Mouse (Mus musculus) brain, embryonic 14.5 days (tissue): Measurements from ENCODE around the gene Elmo1. TPM values are rescaled to one million over a fixed set of nuclear protein-coding genes. Genes with fewer than 3 reads are reported as not detected.

Experiments
- DNase-seq: peaks from one replicate; pipeline ENCODE4 v3.0.0-alpha.2; 2011; ENCODE audit warnings: low read depth
- CTCF ChIP-seq: fragments of 200-500 bp; IDR thresholded peaks from 2 replicates; pipeline ENCODE4 v1.5.1; 2012; ENCODE audit warnings: inconsistent platforms, mild to moderate bottlenecking, moderate library complexity, borderline replicate concordance; ENCODE audit not compliant: insufficient read depth, insufficient read length; ENCODE audit errors: extremely low read depth
- POLR2A ChIP-seq: fragments of 200-500 bp; IDR thresholded peaks from 2 replicates; pipeline ENCODE4 v1.6.1; 2012; ENCODE audit warnings: mild to moderate bottlenecking, inconsistent platforms, borderline replicate concordance; ENCODE audit not compliant: poor library complexity, insufficient read depth, insufficient read length, severe bottlenecking; ENCODE audit errors: extremely low read depth
- polyA plus RNA-seq: library from polyadenylated mRNA; depleted of rRNA; stranded (reverse); fragments of >200 nt; gene quantifications from 2 replicates; pipeline ENCODE4 v1.2.3, GENCODE M21; 2012

Gene Elmo1
- polyA plus RNA-seq, 1 experiment, result 46.9 TPM

DNA sequence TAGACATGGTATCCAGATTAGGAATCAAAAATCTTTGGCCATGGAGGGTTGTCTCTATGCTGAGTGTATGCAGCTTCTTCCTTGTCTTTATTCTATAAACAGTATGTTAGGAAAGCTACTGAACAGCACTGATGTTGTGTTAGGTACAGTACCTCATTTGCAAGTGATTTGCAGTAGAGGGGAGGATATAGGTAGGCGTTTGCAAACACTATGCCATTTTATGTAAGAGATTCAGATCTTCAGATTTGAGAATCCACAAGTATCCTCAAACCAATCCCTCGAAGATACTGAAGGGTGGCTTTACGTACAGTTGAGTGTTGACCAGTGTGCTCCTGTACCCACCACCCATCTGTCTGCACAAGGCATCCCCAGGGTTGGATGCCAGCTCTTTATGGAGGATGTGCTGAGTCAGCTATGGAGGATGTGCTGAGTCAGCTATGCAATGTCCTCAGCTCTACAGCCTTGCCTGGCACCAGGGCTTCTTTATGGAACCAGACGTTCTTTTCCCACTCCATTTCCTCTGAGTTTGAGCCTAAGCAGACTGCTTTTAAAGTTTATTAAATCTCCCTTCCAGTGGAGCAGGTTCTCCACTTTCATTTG, 465.6 kb downstream of the Elmo1 start:
- DNase-seq, result no peak
- TF ChIP-seq CTCF (no peak), POLR2A (no peak)

DNA sequence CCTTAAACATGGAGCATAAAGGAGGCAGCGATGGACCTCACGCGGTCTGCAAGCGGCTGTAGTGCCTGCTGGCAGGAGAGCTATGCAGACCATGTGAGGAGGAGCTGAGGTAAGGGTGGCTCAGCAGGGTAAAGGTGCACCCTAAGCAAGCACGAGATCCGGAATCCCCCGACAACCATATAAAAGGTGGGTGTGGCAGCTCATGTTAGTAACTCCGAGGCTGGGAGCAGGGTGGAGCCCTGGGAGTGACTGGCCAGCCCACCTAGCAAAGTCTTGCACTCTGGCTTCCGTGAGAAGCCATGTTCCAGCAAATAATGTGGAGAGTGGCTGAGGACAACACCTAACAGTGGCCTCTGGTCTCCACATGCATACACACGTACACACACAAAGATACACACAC, 466.3 kb downstream of the Elmo1 start:
- TF ChIP-seq CTCF (no peak), POLR2A (no peak)
- no peak for DNase-seq

DNA sequence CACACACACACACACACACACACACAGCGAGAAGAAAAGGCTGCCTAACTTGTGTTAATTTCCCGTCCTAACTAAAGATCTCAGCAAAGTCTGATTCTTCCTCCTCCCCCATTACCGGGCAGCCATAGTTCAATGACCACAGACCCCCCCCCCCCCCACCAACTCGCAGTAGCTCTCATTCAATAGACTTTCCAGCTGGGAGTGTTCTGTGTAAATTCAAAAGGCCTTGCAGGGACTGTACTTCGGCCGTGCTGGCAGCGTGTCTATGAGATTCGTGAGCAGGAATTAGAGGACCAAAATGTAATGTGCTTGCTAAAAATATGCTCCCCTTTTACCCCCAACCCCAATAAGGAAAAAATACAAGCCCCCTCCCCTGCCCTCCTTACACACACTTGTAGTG, 466.8 kb downstream of the Elmo1 start:
- peak; percentile 55 for DNase-seq
- TF ChIP-seq CTCF (no peak), POLR2A (no peak)

DNA sequence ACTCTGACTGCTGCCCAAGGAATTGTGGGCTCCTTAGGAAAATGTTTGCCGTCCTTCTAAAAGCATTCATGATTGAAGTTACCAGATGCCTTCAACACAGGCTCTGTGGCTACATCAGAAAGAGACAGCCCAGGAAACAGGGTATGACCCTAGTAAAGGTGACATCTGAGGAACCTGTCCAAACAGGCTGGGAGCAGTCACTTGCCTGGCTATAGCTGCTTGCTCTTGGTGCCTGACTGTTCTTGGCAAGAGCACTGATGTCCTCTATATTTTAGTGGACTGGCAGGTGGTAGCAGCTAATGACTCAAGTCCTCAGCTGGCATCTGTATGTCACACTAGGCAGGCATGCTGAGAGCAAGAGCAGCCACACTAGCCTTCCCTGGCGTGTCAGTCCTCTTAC, 468.0 kb downstream of the Elmo1 start:
- DNase-seq, result no peak
- TF ChIP-seq CTCF, result no peak
- TF ChIP-seq POLR2A, result no peak

DNA sequence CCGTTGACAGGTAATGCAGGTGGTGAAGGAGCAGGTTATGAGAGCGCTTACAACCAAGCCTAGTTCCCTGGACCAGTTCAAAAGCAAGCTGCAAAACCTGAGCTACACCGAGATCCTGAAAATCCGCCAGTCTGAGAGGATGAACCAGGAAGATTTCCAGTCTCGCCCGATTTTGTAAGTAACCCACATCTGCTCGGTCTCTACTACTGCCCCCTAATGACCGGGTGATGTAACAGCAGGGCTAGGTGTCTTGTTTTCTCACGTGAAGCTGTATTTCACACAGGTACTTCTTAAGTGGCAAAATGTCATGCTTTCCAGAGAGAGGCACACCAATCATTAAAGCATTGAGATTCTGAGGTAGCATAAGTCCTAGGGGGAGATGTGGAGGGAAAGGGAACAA, 474.0 kb downstream of the Elmo1 start:
- no peak for DNase-seq
- peak; percentile 35; the same call in 1 of the 2 replicates for TF ChIP-seq CTCF
- TF ChIP-seq POLR2A, result no peak

DNA sequence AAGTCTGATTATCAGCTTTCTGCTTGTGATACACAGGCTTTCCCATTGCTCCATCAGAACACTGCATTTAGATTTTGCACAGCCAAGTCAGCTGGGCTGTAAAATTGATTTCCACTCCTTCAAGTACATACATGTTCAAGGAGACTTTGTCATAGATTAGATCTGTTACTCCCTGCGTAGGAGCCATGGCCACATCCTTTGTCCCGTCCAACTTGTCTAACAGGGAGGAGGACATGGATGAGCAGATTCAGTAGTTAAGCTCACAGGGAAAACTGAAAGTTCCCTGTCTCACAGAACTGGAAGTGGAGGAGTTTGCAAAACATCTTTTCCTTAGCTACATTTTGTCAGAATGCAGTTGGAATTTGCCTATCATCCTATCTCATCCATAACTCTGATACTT, 484.8 kb downstream of the Elmo1 start:
- no peak for DNase-seq
- TF ChIP-seq CTCF, result no peak
- TF ChIP-seq POLR2A, result no peak

DNA sequence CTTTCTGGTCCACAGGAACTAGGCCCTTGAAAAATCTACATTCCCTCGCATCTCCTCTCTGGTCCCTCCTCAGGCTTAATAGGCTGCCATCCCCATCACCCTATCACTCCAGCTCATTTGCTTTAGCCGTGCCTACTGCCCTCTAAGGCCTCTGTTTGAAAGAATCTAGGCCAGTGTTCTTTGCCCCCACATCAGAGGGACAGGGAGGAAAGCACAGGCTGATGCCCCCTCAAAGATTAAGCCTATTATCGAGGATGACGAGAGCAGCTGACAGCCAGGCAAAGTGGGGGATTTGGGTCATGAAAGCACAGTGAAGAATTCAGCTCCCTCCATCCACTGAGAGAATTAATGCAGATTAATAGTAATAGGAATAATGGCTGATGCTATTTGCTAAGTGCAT, 495.5 kb downstream of the Elmo1 start:
- no peak for TF ChIP-seq CTCF
- no peak for TF ChIP-seq POLR2A
- DNase-seq, result peak; percentile 26

DNA sequence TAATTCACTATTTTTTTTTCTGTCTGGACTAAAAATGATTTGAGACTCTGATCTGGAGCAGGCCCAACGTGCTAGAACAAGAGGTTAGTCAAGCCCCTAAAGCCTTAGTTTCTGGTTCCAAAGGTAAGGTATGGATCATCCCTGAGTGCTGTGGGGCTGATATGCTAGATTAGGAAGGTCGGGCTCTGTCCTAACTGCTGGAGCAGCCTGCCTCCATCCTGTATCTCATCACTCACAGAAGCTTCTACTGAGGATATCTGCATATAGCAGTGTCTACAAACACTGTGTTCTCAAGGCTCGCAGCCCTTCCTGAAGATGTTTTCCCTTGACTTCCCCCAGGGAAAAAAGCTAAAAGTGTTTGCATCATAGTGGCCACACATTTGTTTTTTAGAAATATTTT, 496.1 kb downstream of the Elmo1 start:
- no peak for DNase-seq
- no peak for TF ChIP-seq CTCF
- no peak for TF ChIP-seq POLR2A

DNA sequence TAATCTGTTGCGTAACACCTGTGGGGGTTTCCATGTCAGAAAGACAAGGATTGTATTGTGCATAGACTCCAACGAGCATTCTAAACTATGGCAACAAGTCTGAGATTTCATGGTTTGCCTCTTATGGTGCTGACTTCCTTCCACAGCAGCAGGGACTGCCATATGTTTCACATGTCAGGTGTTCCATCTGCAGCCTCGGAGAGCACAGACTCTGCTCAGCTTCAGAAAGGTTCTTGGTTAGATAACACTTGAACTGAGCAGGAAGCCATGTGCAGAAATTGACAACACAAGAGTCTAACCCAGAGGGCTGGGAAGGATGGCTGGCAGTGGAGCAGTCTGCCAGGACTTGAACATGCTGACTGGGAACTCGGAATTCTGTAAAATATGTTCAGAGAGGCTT, 500.6 kb downstream of the Elmo1 start:
- TF ChIP-seq POLR2A (no peak), CTCF (no peak)

DNA sequence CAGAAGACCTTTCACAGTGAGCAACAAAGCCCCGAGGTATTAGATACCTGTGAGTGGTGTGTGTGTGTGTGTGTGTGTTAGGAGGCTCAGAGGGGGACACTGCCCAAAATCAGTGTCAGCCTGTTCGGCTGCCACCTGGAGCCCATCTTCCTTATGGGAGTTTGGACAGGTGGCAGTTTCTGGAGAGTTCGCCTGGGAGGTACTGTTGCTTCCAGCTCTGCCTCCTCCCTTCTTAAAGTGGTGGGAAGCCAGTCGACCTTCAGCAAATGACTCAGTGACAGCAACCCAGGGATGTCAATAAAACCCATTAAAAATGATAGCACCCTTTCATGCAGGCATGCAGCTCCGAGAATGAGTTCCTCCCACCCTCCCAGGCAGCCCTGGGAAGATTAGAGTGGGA, 506.9 kb downstream of the Elmo1 start:
- DNase-seq, result no peak
- no peak for TF ChIP-seq POLR2A
- no peak for TF ChIP-seq CTCF

More for the DNA sequence above, 500.6 kb downstream of the Elmo1 start:
- no peak for DNase-seq

DNA sequence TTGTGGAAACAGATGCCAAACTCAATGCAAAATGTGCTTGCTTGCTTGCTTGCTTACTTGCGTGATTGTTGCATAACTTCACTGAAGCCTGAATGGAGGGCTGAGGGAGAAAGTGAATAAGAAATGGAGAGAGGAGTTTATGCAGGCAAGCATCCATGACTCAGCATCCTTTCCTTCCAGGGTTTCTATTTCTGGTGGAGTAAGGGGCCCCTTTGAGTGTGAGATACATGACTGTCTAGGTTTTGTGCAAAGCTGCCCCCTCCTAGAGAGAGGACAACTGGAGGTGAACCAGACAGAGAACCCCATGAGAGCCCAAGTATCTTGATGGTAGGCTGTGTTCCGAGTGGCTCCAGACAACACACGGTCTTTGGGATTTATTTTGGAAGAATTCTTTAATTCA, 508.2 kb downstream of the Elmo1 start:
- DNase-seq, result no peak
- TF ChIP-seq CTCF (no peak), POLR2A (no peak)

DNA sequence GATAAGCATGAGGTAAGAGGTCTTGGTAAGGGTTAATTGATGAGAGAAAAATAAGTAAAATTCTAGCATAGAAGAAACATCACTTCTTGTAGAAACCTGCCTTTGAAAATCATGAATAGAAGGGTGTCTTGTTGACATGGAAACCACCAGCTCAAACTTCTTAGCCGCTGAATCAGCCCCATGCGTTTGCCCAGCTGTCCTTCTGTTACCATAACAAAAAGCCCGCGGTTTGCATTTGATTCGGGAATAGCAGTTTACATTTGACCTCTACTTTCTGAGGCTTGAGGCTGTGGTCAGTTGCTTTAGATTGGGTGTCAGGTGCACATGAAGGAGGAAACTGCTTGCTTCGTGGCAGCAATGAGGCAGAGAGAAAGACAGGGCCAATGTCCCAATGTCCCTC, 509.9 kb downstream of the Elmo1 start:
- no peak for DNase-seq
- TF ChIP-seq POLR2A, result no peak
- no peak for TF ChIP-seq CTCF

DNA sequence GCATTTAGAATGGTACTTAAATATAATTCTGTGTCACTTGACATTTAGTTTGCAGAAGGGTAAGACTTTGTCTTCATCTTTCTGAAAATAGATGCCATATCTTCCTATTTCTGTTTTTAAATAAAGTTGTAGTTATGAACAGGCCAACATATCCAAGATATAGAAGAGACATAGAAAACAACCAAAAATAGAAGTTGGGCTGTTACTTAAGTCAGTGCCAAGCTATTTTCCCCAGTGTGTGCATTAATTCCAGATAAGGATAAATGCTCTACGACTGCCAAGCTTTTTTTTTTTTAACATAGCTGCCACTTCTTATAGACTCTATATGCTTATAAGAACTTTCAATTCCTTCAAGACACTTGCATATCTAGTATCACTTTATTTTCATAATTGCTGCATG, 511.0 kb downstream of the Elmo1 start:
- TF ChIP-seq CTCF, result no peak
- no peak for TF ChIP-seq POLR2A

DNA sequence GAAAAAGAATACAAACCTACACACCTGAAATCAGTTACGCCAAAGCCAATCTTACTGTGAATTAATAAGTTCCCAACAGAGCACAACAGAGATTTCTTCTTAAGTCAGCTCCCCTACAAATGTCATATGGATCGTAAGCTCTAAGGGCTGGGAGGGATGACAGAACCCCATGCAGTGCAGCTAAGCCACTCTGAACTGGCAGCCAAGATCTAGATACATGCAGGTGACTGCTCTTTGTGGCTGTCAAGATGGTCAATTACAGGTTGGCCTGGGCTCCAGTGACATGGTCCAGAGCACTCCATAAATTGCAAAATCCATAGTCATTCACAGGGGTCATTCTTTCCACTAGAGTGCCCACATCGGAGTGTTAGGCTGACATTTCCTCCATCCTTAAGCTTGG, 516.5 kb downstream of the Elmo1 start:
- no peak for DNase-seq
- TF ChIP-seq POLR2A, result no peak
- TF ChIP-seq CTCF, result no peak

More for the DNA sequence above, 511.0 kb downstream of the Elmo1 start:
- no peak for DNase-seq
